Mouse (Mus musculus) heart, embryonic 13.5 days (tissue): Measurements from ENCODE around the gene Jph3. TPM values are rescaled to one million over a fixed set of nuclear protein-coding genes. Genes with fewer than 3 reads are reported as not detected.

Experiments
- ATAC-seq: fragments of 200-750 bp; cut with Nextera tagmentation; 2 replicates; pipeline ENCODE4 v1.8.0; 2017; ENCODE audit warnings: moderate TSS enrichment; ENCODE audit not compliant: insufficient number of reproducible peaks, low FRiP score, low TSS enrichment; ENCODE audit errors: extremely low read depth
- H3K27ac ChIP-seq: fragments of 300-500 bp; sonication (generic); replicated peaks from 2 replicates; pipeline ENCODE4 v1.5.1; 2015; ENCODE audit warnings: moderate library complexity, mild to moderate bottlenecking, inconsistent platforms
- H3K27me3 ChIP-seq: fragments of 300-500 bp; sonication (generic); replicated peaks from 2 replicates; pipeline ENCODE4 v1.6.1; 2015; ENCODE audit warnings: mild to moderate bottlenecking, inconsistent platforms
- H3K36me3 ChIP-seq: fragments of 300-500 bp; sonication (generic); 2 replicates; pipeline ENCODE4 v1.6.1; 2015; ENCODE audit warnings: mild to moderate bottlenecking, inconsistent platforms
- H3K4me1 ChIP-seq: fragments of 300-500 bp; sonication (generic); 2 replicates; pipeline ENCODE4 v1.6.1; 2015; ENCODE audit warnings: inconsistent platforms
- H3K4me2 ChIP-seq: fragments of 300-500 bp; sonication (generic); 2 replicates; pipeline ENCODE4 v1.6.1; 2015; ENCODE audit warnings: inconsistent platforms, mild to moderate bottlenecking, moderate library complexity
- H3K4me3 ChIP-seq: fragments of 300-500 bp; sonication (generic); 2 replicates; pipeline ENCODE4 v1.5.1; 2015; ENCODE audit warnings: moderate library complexity, mild to moderate bottlenecking, inconsistent platforms
- H3K9ac ChIP-seq: fragments of 300-500 bp; sonication (generic); 2 replicates; pipeline ENCODE4 v1.6.1; 2015; ENCODE audit warnings: inconsistent platforms, mild to moderate bottlenecking, moderate library complexity
- H3K9me3 ChIP-seq: fragments of 300-500 bp; sonication (generic); 2 replicates; pipeline ENCODE4 v1.6.1; 2016; ENCODE audit warnings: inconsistent platforms
- WGBS: fragments of 180-500 bp; shearing (Covaris S2); methylation state at CpG from one replicate; pipeline ENCODE4 v1.1.7; 2015; ENCODE audit warnings: mixed read lengths; 5-methylcytosine and 5-hydroxymethylcytosine counted together
- polyA plus RNA-seq: library from polyadenylated mRNA; unstranded; fragments of >200 nt; fragmentation: Nextera tagmentation; extraction: Ambion mirVana; gene quantifications from 2 replicates; pipeline ENCODE4 v1.2.1, GENCODE M21; 2015

Gene Jph3
- polyA plus RNA-seq, 1 experiment from 2014 or later, result 0.44 TPM

DNA sequence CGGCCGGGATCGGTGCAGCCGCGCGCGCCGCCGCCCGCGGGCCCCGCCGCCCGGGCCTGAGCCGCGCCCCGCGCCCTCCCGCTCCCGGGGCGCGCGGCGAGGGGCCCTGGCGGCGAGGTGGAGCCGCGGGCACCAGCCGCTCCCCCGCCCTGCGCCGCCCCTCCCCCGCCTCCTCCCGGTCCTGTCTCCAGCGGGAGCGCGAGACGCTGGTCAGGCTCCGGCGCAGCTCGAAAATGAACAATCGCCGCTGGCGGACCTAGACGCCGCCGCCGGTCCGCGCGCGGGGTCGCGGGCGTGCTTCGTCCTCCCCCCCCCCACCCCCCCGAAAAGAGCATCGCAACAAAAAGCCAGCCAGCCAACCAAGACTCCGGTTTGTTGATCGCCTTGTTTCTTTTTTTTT, 747 bp downstream of the Jph3 start:
- Histone ChIP-seq H3K27me3 (peaks cover 95% of the 10 kb centered on the region), H3K27ac (no peak overlapping the region), H3K9ac (peak overlapping the region; percentile 52), H3K4me2 (peak overlapping the region; percentile 79), H3K4me3 (peak overlapping the region; percentile 57), H3K36me3 (no peaks in the 10 kb centered on the region), H3K9me3 (0 out of 2 replicates have a peak, but pooled peaks cover 6% of the 10 kb centered on the region), H3K4me1 (peaks cover 17% of the 10 kb centered on the region; the same call in 1 of the 2 replicates)
- no peak for ATAC-seq
- whole genome bisulfite sequencing, result under 1% methylated on average over 29 of the region's 60 CpGs

DNA sequence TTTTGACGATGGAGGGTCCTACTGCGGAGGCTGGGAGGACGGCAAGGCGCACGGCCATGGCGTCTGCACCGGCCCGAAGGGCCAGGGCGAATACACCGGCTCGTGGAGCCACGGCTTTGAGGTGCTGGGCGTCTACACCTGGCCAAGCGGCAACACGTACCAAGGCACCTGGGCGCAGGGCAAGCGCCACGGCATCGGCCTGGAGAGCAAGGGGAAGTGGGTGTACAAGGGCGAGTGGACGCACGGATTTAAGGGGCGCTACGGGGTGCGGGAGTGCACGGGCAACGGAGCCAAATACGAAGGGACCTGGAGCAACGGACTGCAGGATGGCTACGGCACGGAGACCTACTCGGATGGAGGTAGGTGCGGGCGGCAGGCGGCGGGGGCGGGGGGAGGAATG, 1.2 kb downstream of the Jph3 start:
- Histone ChIP-seq H3K4me2 (peak overlapping the region; percentile 79), H3K27me3 (peaks cover 96% of the 10 kb centered on the region), H3K36me3 (no peaks in the 10 kb centered on the region), H3K27ac (no peak overlapping the region), H3K9me3 (0 out of 2 replicates have a peak, but pooled peaks cover 6% of the 10 kb centered on the region), H3K4me3 (peak overlapping the region; percentile 57), H3K4me1 (peaks cover 17% of the 10 kb centered on the region; the same call in 1 of the 2 replicates), H3K9ac (no peak overlapping the region)
- ATAC-seq, result no peak
- whole genome bisulfite sequencing, result under 1% methylated on average over 34 of the region's 37 CpGs

DNA sequence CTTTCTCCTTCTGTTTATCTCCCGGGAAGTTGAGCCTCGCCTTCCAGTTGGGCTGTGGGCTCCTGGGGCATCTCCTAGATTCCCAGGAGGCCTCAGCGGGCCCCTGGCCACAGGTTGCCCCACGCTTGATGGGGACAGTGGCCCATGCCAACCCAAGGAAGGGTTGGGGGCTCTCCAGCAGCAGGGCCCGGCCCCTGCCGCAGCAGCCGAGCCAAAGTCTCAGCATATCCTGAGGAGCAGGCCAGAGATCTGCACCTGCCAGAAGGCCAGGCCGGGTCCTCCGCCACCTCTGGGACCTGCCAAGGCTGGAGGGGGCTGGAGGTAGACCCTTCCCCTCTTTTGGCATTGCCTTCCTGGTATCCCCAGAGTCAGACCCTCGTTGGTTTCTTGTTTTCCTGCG, 1.6 kb downstream of the Jph3 start:
- Histone ChIP-seq H3K4me3 (peak overlapping the region; percentile 57), H3K4me2 (peak overlapping the region; percentile 79), H3K9ac (no peak overlapping the region), H3K4me1 (peaks cover 17% of the 10 kb centered on the region; the same call in 1 of the 2 replicates), H3K36me3 (no peaks in the 10 kb centered on the region), H3K27me3 (peaks cover 96% of the 10 kb centered on the region), H3K27ac (no peak overlapping the region), H3K9me3 (0 out of 2 replicates have a peak, but pooled peaks cover 6% of the 10 kb centered on the region)
- ATAC-seq, result no peak
- 4% methylated on average over 11 of the region's 11 CpGs for WGBS

DNA sequence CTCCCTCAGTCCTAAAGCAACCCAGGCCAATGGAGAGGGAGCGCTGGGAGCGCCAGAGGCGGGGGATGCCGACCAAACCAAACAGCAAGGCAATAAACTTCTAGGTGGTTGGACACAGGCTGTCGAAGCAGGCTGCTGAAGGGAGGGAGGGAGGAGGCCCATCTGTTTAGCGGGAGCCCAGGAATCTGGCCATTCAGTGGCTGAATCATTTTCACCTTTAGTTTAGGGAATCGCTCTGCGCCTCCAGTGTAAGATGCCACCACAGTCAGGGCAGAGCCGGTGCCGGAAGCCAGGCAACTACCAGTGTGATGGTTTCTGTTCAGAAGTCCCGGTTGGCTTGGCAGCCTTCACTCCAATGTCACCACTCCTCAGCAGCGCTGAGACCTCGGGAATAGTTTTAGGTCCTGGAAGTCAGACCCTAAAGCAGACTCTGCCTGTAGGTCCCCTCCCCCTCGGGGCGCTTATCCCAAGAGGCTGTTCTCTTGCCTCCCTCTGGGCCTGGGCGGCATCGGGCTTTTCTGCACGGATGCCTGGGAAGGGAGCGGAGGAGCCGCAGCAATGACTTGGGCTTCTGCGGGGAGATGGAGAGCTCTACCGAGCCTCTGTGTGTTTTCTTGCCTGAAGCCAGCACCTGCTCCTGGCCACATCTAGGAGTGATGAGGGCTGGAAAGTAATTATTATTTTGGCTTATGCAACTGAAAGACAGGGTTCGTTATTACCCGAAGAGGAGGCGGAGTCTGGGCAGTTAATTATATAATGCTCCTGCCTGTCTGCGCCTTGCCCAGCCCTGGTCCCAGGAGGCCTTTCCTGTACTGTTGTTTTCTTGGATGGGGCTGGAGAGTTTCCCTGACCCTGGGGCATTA, 2.3 kb downstream of the Jph3 start:
- Histone ChIP-seq H3K9ac (no peak overlapping the region), H3K4me1 (peaks cover 17% of the 10 kb centered on the region; the same call in 1 of the 2 replicates), H3K4me2 (no peak overlapping the region), H3K36me3 (no peaks in the 10 kb centered on the region), H3K27me3 (peaks cover 94% of the 10 kb centered on the region), H3K4me3 (peak overlapping the region; percentile 57; the same call in 1 of the 2 replicates), H3K9me3 (0 out of 2 replicates have a peak, but pooled peaks cover 6% of the 10 kb centered on the region), H3K27ac (no peak overlapping the region)
- ATAC-seq, result no peak
- 8% methylated on average over 26 of the region's 26 CpGs for WGBS

DNA sequence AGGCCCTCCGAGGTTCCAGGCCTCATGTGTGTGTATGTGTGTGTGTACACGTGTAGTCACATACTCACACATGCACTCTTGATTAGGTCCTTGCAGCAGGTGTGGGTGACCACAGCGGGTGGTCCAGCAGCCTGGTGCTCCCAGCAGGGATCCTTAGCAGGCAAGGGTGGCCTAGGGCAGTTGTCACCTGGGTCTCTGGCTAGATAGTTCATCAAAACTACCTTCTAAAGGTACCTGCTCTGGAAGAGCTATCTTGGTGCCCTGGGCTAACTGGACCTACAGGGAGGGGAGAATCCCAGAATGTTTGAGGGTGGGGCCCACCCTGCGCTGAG, 2.9 kb downstream of the Jph3 start:
- ATAC-seq, result no peak
- 0 out of 2 replicates have a peak, but pooled peaks cover 2% of the 10 kb centered on the region for H3K9me3 ChIP-seq
- no peaks in the 10 kb centered on the region for H3K36me3 ChIP-seq
- peaks cover 95% of the 10 kb centered on the region for H3K27me3 ChIP-seq
- H3K4me1 ChIP-seq, result peaks cover 17% of the 10 kb centered on the region; the same call in 1 of the 2 replicates
- no peak overlapping the region for H3K27ac ChIP-seq
- WGBS, result 54% methylated on average over 4 of the region's 4 CpGs
- no peak overlapping the region for H3K9ac ChIP-seq
- H3K4me2 ChIP-seq, result no peak overlapping the region
- no peak overlapping the region for H3K4me3 ChIP-seq

DNA sequence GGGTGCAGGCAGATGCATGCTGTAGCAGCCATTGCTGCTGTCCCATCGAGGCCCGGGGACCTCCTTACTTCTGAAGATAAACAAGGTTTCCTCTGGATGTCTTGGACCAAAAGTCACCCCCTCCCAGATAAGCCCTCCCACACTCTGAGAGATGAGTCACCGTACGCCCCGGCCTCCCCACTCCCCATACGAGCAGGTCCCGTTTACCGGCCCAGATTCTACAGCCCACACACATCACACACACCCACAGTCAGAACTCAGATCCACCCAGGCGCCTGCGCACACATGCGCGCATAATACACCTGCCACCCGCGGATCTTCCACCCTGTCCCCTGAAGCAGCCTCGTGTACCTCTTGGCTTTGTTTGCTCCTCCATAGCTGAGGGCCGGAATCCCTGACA, 4.8 kb downstream of the Jph3 start:
- no peak for ATAC-seq
- peaks cover 17% of the 10 kb centered on the region; the same call in 1 of the 2 replicates for H3K4me1 ChIP-seq
- no peaks in the 10 kb centered on the region for H3K9me3 ChIP-seq
- H3K9ac ChIP-seq, result no peak overlapping the region
- peaks cover 78% of the 10 kb centered on the region for H3K27me3 ChIP-seq
- no peak overlapping the region for H3K4me3 ChIP-seq
- 85% methylated on average over 16 of the region's 16 CpGs for WGBS
- H3K36me3 ChIP-seq, result no peaks in the 10 kb centered on the region
- no peak overlapping the region for H3K27ac ChIP-seq
- H3K4me2 ChIP-seq, result no peak overlapping the region

DNA sequence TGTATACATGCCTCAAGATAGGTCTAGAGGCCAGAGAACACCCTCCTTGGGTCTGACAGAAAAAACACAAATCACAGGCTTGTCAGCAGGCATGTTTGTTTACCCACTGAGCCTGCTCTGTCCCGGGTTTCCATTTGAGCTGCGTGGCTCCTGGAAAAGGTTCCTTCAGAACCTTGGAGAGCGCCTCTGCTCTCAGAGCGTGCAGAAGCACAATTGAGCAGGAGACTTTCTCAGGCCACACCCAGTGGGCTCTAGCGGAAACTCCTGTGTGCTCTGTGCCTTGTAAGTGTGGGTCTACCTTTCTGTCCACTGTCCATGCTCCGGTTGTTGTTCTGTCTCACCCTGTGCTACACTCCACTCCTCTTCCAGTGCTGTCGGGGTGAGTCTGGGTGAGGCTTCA, 6.8 kb downstream of the Jph3 start:
- Histone ChIP-seq H3K4me1 (peaks cover 5% of the 10 kb centered on the region; the same call in 1 of the 2 replicates), H3K9ac (no peak overlapping the region), H3K9me3 (no peaks in the 10 kb centered on the region)

DNA sequence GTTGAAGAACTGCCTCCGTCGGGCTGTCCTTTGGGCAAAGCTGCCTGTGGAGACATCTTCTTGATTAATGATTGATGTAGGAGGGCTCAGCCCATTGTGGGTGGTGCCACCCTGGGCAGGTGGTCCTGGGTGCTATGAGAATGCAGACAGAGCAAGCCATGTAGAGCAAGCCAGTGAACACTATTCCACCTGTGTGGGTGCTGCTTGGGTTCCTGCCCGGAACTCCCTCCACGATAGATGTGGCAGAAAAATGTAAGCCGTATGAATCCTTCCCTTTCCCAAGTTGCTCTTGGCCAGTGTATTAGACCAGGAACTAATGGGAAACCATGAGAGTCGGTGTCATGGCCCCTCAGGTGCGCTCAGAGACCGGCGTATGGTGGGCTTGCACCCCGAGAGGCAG, 11.3 kb downstream of the Jph3 start:
- H3K36me3 ChIP-seq, result no peaks in the 10 kb centered on the region
- H3K27me3 ChIP-seq, result peaks cover 56% of the 10 kb centered on the region
- no peaks in the 10 kb centered on the region for H3K9me3 ChIP-seq
- H3K4me3 ChIP-seq, result no peak overlapping the region
- H3K27ac ChIP-seq, result no peak overlapping the region
- H3K9ac ChIP-seq, result no peak overlapping the region
- 74% methylated on average over 10 of the region's 10 CpGs for WGBS
- no peak for ATAC-seq
- H3K4me2 ChIP-seq, result no peak overlapping the region
- no peaks in the 10 kb centered on the region for H3K4me1 ChIP-seq

More for the DNA sequence above, 6.8 kb downstream of the Jph3 start:
- Histone ChIP-seq H3K4me3 (no peak overlapping the region), H3K27ac (no peak overlapping the region), H3K36me3 (no peaks in the 10 kb centered on the region), H3K27me3 (peaks cover 77% of the 10 kb centered on the region), H3K4me2 (no peak overlapping the region)
- no peak for ATAC-seq
- 10% methylated on average over 7 of the region's 7 CpGs for WGBS

DNA sequence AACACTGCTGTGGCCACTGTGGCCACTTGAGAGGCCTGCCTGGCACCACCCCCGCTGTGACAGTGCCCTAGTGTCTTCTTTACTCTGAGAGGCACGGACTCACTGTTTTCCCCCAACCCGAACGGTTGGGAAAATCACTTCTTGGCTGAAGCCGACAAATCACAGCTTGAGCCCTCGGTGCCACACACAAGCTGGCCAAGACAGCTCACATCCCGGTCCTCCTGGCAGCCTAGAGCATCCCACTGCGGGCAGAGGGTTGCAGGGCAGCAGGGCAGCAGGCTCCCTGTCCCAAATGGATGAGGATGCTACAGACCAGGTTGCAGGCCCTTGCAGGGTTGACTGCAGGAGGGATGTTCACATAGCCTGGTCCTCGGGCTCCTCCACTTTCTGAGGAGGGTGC, 20.1 kb downstream of the Jph3 start:
- 67% methylated on average over 9 of the region's 9 CpGs for WGBS
- Histone ChIP-seq H3K4me1 (no peaks in the 10 kb centered on the region), H3K27me3 (peaks cover 62% of the 10 kb centered on the region), H3K36me3 (no peaks in the 10 kb centered on the region), H3K9me3 (peaks cover 11% of the 10 kb centered on the region), H3K9ac (no peak overlapping the region), H3K4me2 (no peak overlapping the region), H3K27ac (no peak overlapping the region), H3K4me3 (no peak overlapping the region)
- no peak for ATAC-seq

DNA sequence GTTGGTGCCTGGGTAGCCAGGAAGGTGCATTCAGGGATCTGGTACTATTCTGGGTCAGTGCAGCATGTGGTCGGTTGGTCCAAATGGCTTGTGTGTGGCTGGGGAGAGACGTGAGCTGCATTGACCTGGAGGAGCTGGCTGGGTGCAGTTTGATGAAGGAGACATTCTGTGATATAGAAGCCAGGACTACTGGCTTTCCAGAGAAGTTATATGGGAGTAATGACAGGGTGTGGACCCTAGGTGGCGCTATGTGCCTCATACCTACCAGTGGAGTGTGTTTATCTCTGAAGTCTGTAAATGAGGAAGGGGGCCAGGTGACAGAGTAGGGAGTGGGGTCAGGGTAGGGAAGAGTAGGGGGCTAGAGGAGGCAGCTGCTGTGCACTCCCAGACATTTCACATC, 21.1 kb downstream of the Jph3 start:
- Histone ChIP-seq H3K27me3 (peaks cover 72% of the 10 kb centered on the region), H3K9me3 (peaks cover 11% of the 10 kb centered on the region), H3K4me1 (no peaks in the 10 kb centered on the region), H3K4me2 (no peak overlapping the region), H3K4me3 (no peak overlapping the region), H3K9ac (no peak overlapping the region), H3K36me3 (no peaks in the 10 kb centered on the region), H3K27ac (no peak overlapping the region)
- ATAC-seq, result no peak
- WGBS, result 33% methylated on average over 3 of the region's 3 CpGs

DNA sequence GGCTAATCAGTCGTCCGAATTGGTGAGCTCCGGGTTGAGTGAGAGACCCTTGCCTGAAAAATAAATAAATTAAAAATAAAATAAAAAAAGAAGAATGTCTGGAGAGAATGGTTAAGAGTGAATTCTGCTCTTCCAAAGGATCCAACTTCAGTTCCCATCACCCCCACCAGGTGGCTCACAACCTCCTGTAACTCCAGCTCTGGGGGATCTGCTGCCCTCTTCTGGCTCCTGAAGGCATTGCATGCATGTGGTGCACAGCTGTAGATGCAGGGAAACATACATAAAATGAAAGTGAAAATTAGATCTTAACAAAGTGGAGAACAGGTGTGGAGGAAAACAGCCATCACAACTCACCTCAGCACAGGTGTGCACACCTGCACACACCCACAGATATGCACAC, 22.0 kb downstream of the Jph3 start:
- H3K9me3 ChIP-seq, result peaks cover 11% of the 10 kb centered on the region
- no peak overlapping the region for H3K9ac ChIP-seq
- peaks cover 75% of the 10 kb centered on the region for H3K27me3 ChIP-seq
- no peaks in the 10 kb centered on the region for H3K4me1 ChIP-seq
- WGBS, result 16% methylated on average over 3 of the region's 3 CpGs
- H3K4me3 ChIP-seq, result no peak overlapping the region
- ATAC-seq, result no peak
- H3K27ac ChIP-seq, result no peak overlapping the region
- H3K36me3 ChIP-seq, result no peaks in the 10 kb centered on the region
- no peak overlapping the region for H3K4me2 ChIP-seq

DNA sequence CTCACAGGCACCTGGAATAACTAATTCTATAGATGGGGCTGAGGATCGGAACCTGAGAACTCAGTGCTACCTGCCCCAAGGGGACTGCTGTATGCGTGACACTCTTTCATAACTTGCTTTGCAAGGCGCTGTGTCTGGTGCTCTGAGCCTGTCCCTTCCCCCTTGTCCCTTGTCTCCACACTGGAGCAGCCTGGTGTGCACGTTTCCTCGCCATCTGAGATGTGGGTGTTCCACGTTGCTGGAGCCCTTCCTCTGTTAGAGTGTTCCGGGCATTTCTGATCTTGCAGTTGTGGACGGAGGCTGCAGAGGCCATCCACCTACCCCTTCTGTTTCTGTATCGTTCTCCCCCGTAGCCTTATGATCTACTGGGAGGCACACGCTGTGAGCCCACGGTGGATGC, 29.0 kb downstream of the Jph3 start:
- Histone ChIP-seq H3K4me2 (no peak overlapping the region), H3K27ac (no peak overlapping the region), H3K4me1 (no peaks in the 10 kb centered on the region), H3K4me3 (no peak overlapping the region), H3K9ac (no peak overlapping the region), H3K27me3 (peaks cover 57% of the 10 kb centered on the region), H3K36me3 (no peaks in the 10 kb centered on the region), H3K9me3 (no peaks in the 10 kb centered on the region)
- 46% methylated on average over 12 of the region's 12 CpGs for WGBS
- ATAC-seq, result no peak
